Mouse (Mus musculus) stomach, postnatal 0 days (tissue): ENCODE data around the gene Wdr54.

ENCODE experiments used
- CTCF ChIP-seq: IDR thresholded peaks from 2 replicates; pipeline ENCODE4 v1.5.1; 2016; ENCODE audit warnings: antibody characterized with exemption, low read depth, mild to moderate bottlenecking, moderate library complexity
- EP300 ChIP-seq: optimal IDR thresholded peaks from 2 replicates; pipeline ENCODE3; 2016; ENCODE audit warnings: antibody characterized with exemption

- TF ChIP-seq EP300 (no peak), CTCF (no peak)
These were observed 31.3 kb downstream of the Wdr54 start for GRCm38 (mm10) chr6:83124851-83125312.
